Mouse (Mus musculus): ENCODE results near the gene Tsku.

- no peak for TF ChIP-seq EP300 (IDR thresholded peaks at IDR 0.05; ENCODE audit: low read depth)
- no peak for TF ChIP-seq CTCF (IDR thresholded peaks at IDR 0.05; ENCODE audit: low read depth)
These were observed 27.6 kb downstream of the Tsku start for GRCm38 (mm10) chr7:98333507-98333906.
